Mouse (Mus musculus): Measurements from ENCODE around the gene Slc12a8. TPM values are rescaled to one million over a fixed set of nuclear protein-coding genes. Genes with fewer than 3 reads are reported as not detected.

The Slc12a8 gene
- polyA plus RNA-seq, 1 experiment from 2014 or later, result 1.3 TPM

GRCm38 (mm10) chr16:33668448-33668847 is 151.3 kb downstream of the Slc12a8 start:
- DNase-seq (ENCODE audit: low spot score, missing footprints) (peak; percentile 47), ATAC-seq (ENCODE audit: low FRiP score) (no peak)
- no peak overlapping the region for H3K4me2 ChIP-seq
- H3K27me3 ChIP-seq (ENCODE audit: control insufficient read depth, insufficient read depth, low read length), result no peaks in the 10 kb centered on the region
- no peak overlapping the region for H3K27ac ChIP-seq (ENCODE audit: low read depth, low read length)
- H3K36me3 ChIP-seq (ENCODE audit: control insufficient read depth, insufficient read depth, low read length), result no peaks in the 10 kb centered on the region
- H3K9me3 ChIP-seq (ENCODE audit: control insufficient read depth, low read length), result no peaks in the 10 kb centered on the region
- H3K4me3 ChIP-seq (ENCODE audit: low read depth, low read length), result no peak overlapping the region
- WGBS, result 81% methylated on average over 2 of the region's 2 CpGs
- no peaks in the 10 kb centered on the region for H3K4me1 ChIP-seq (ENCODE audit: control insufficient read depth, insufficient read depth, low read length)
- H3K9ac ChIP-seq (ENCODE audit: low read length), result no peak overlapping the region

GRCm38 (mm10) chr16:33669072-33669471 is 151.9 kb downstream of the Slc12a8 start:
- DNase-seq (ENCODE audit: low spot score, missing footprints) (no peak), ATAC-seq (ENCODE audit: low FRiP score) (no peak)
- H3K9ac ChIP-seq (ENCODE audit: low read length), result no peak overlapping the region
- no peaks in the 10 kb centered on the region for H3K9me3 ChIP-seq (ENCODE audit: control insufficient read depth, low read length)
- H3K4me2 ChIP-seq, result no peak overlapping the region
- no peaks in the 10 kb centered on the region for H3K36me3 ChIP-seq (ENCODE audit: control insufficient read depth, insufficient read depth, low read length)
- H3K4me1 ChIP-seq (ENCODE audit: control insufficient read depth, insufficient read depth, low read length), result no peaks in the 10 kb centered on the region
- no peak overlapping the region for H3K4me3 ChIP-seq (ENCODE audit: low read depth, low read length)
- no peaks in the 10 kb centered on the region for H3K27me3 ChIP-seq (ENCODE audit: control insufficient read depth, insufficient read depth, low read length)
- 79% methylated on average over 1 of the region's 1 CpGs for WGBS
- H3K27ac ChIP-seq (ENCODE audit: low read depth, low read length), result no peak overlapping the region

- H3K4me1 ChIP-seq (ENCODE audit: control insufficient read depth, insufficient read depth, low read length), result no peaks in the 10 kb centered on the region
- WGBS, result 68% methylated on average over 3 of the region's 3 CpGs
- no peaks in the 10 kb centered on the region for H3K9me3 ChIP-seq (ENCODE audit: control insufficient read depth, low read length)
- ATAC-seq (ENCODE audit: low FRiP score) (no peak), DNase-seq (ENCODE audit: low spot score, missing footprints) (peak; percentile 72)
- no peaks in the 10 kb centered on the region for H3K36me3 ChIP-seq (ENCODE audit: control insufficient read depth, insufficient read depth, low read length)
- no peaks in the 10 kb centered on the region for H3K27me3 ChIP-seq (ENCODE audit: control insufficient read depth, insufficient read depth, low read length)
- H3K4me2 ChIP-seq, result no peak overlapping the region
- no peak overlapping the region for H3K9ac ChIP-seq (ENCODE audit: low read length)
- no peak overlapping the region for H3K27ac ChIP-seq (ENCODE audit: low read depth, low read length)
- H3K4me3 ChIP-seq (ENCODE audit: low read depth, low read length), result no peak overlapping the region
Measured at GRCm38 (mm10) chr16:33670340-33670739, 153.2 kb downstream of the Slc12a8 start.

- Histone ChIP-seq H3K4me1 (ENCODE audit: control insufficient read depth, insufficient read depth, low read length) (no peaks in the 10 kb centered on the region), H3K9me3 (ENCODE audit: control insufficient read depth, low read length) (no peaks in the 10 kb centered on the region), H3K9ac (ENCODE audit: low read length) (no peak overlapping the region), H3K36me3 (ENCODE audit: control insufficient read depth, insufficient read depth, low read length) (no peaks in the 10 kb centered on the region), H3K27me3 (ENCODE audit: control insufficient read depth, insufficient read depth, low read length) (no peaks in the 10 kb centered on the region), H3K4me3 (ENCODE audit: low read depth, low read length) (no peak overlapping the region), H3K27ac (ENCODE audit: low read depth, low read length) (no peak overlapping the region), H3K4me2 (no peak overlapping the region)
- WGBS, result 88% methylated on average over 2 of the region's 2 CpGs
- ATAC-seq (ENCODE audit: low FRiP score) (no peak), DNase-seq (ENCODE audit: low spot score, missing footprints) (peak; percentile 59)
Measured at GRCm38 (mm10) chr16:33670933-33671332, 153.8 kb downstream of the Slc12a8 start.

- Histone ChIP-seq H3K9ac (ENCODE audit: low read length) (no peak overlapping the region), H3K36me3 (ENCODE audit: control insufficient read depth, insufficient read depth, low read length) (no peaks in the 10 kb centered on the region), H3K27ac (ENCODE audit: low read depth, low read length) (no peak overlapping the region), H3K4me2 (no peak overlapping the region), H3K4me3 (ENCODE audit: low read depth, low read length) (no peak overlapping the region), H3K27me3 (ENCODE audit: control insufficient read depth, insufficient read depth, low read length) (no peaks in the 10 kb centered on the region), H3K9me3 (ENCODE audit: control insufficient read depth, low read length) (no peaks in the 10 kb centered on the region), H3K4me1 (ENCODE audit: control insufficient read depth, insufficient read depth, low read length) (peaks cover 5% of the 10 kb centered on the region; the same call in 1 of the 2 replicates)
- 84% methylated on average over 4 of the region's 4 CpGs for WGBS
- DNase-seq (ENCODE audit: low spot score, missing footprints) (no peak), ATAC-seq (ENCODE audit: low FRiP score) (no peak)
Measured at GRCm38 (mm10) chr16:33672188-33672587, 155.1 kb downstream of the Slc12a8 start.

- H3K4me3 ChIP-seq (ENCODE audit: low read depth, low read length), result no peak overlapping the region
- no peaks in the 10 kb centered on the region for H3K36me3 ChIP-seq (ENCODE audit: control insufficient read depth, insufficient read depth, low read length)
- H3K4me2 ChIP-seq, result no peak overlapping the region
- no peak overlapping the region for H3K27ac ChIP-seq (ENCODE audit: low read depth, low read length)
- DNase-seq (ENCODE audit: low spot score, missing footprints), result peak; percentile 76
- H3K9ac ChIP-seq (ENCODE audit: low read length), result no peak overlapping the region
- no peak for ATAC-seq (ENCODE audit: low FRiP score)
- WGBS, result 90% methylated on average over 4 of the region's 4 CpGs
- no peaks in the 10 kb centered on the region for H3K27me3 ChIP-seq (ENCODE audit: control insufficient read depth, insufficient read depth, low read length)
- H3K9me3 ChIP-seq (ENCODE audit: control insufficient read depth, low read length), result no peaks in the 10 kb centered on the region
- peaks cover 5% of the 10 kb centered on the region; the same call in 1 of the 2 replicates for H3K4me1 ChIP-seq (ENCODE audit: control insufficient read depth, insufficient read depth, low read length)
Measured at GRCm38 (mm10) chr16:33672643-33673042, 155.5 kb downstream of the Slc12a8 start.

GRCm38 (mm10) chr16:33673530-33674109 is 156.5 kb downstream of the Slc12a8 start:
- no peak overlapping the region for H3K9ac ChIP-seq (ENCODE audit: low read length)
- whole genome bisulfite sequencing, result 62% methylated on average over 14 of the region's 14 CpGs
- H3K9me3 ChIP-seq (ENCODE audit: control insufficient read depth, low read length), result no peaks in the 10 kb centered on the region
- H3K27ac ChIP-seq (ENCODE audit: low read depth, low read length), result peak overlapping the region; percentile 35; the same call in 1 of the 2 replicates
- ATAC-seq (ENCODE audit: low FRiP score), result peak; percentile 79
- H3K4me1 ChIP-seq (ENCODE audit: control insufficient read depth, insufficient read depth, low read length), result peaks cover 5% of the 10 kb centered on the region; the same call in 1 of the 2 replicates
- peak; percentile 89 for DNase-seq (ENCODE audit: low spot score, missing footprints)
- no peak overlapping the region for H3K4me3 ChIP-seq (ENCODE audit: low read depth, low read length)
- H3K27me3 ChIP-seq (ENCODE audit: control insufficient read depth, insufficient read depth, low read length), result no peaks in the 10 kb centered on the region
- H3K4me2 ChIP-seq, result no peak overlapping the region
- no peaks in the 10 kb centered on the region for H3K36me3 ChIP-seq (ENCODE audit: control insufficient read depth, insufficient read depth, low read length)

GRCm38 (mm10) chr16:33675151-33675847 is 158.2 kb downstream of the Slc12a8 start:
- H3K27me3 ChIP-seq (ENCODE audit: control insufficient read depth, insufficient read depth, low read length), result no peaks in the 10 kb centered on the region
- DNase-seq (ENCODE audit: low spot score, missing footprints) (peak; percentile 79), ATAC-seq (ENCODE audit: low FRiP score) (no peak)
- H3K36me3 ChIP-seq (ENCODE audit: control insufficient read depth, insufficient read depth, low read length), result no peaks in the 10 kb centered on the region
- H3K4me3 ChIP-seq (ENCODE audit: low read depth, low read length), result no peak overlapping the region
- H3K9me3 ChIP-seq (ENCODE audit: control insufficient read depth, low read length), result no peaks in the 10 kb centered on the region
- H3K27ac ChIP-seq (ENCODE audit: low read depth, low read length), result no peak overlapping the region
- H3K4me1 ChIP-seq (ENCODE audit: control insufficient read depth, insufficient read depth, low read length), result peaks cover 5% of the 10 kb centered on the region; the same call in 1 of the 2 replicates
- 92% methylated on average over 10 of the region's 10 CpGs for WGBS
- H3K4me2 ChIP-seq, result no peak overlapping the region
- no peak overlapping the region for H3K9ac ChIP-seq (ENCODE audit: low read length)

- H3K4me1 ChIP-seq (ENCODE audit: control insufficient read depth, insufficient read depth, low read length), result peaks cover 5% of the 10 kb centered on the region; the same call in 1 of the 2 replicates
- H3K27ac ChIP-seq (ENCODE audit: low read depth, low read length), result no peak overlapping the region
- 92% methylated on average over 3 of the region's 3 CpGs for WGBS
- no peak overlapping the region for H3K4me2 ChIP-seq
- no peaks in the 10 kb centered on the region for H3K36me3 ChIP-seq (ENCODE audit: control insufficient read depth, insufficient read depth, low read length)
- DNase-seq (ENCODE audit: low spot score, missing footprints) (no peak), ATAC-seq (ENCODE audit: low FRiP score) (no peak)
- no peaks in the 10 kb centered on the region for H3K27me3 ChIP-seq (ENCODE audit: control insufficient read depth, insufficient read depth, low read length)
- no peak overlapping the region for H3K4me3 ChIP-seq (ENCODE audit: low read depth, low read length)
- H3K9ac ChIP-seq (ENCODE audit: low read length), result no peak overlapping the region
- H3K9me3 ChIP-seq (ENCODE audit: control insufficient read depth, low read length), result no peaks in the 10 kb centered on the region
Measured at GRCm38 (mm10) chr16:33675848-33676184, 158.7 kb downstream of the Slc12a8 start.
